Mouse (Mus musculus) forebrain, postnatal 0 days (tissue): ENCODE results near the gene Calr3. TPM values are rescaled to one million over a fixed set of nuclear protein-coding genes. Genes with fewer than 3 reads are reported as not detected.

Experiments used
- ATAC-seq: fragments of 200-750 bp; cut with Nextera tagmentation; 2 replicates; pipeline ENCODE4 v1.8.0; 2017; ENCODE audit warnings: mild to moderate bottlenecking, moderate library complexity
- DNase-seq: peaks from one replicate; pipeline ENCODE4 v3.0.0-alpha.2; 2015
- H3K27ac ChIP-seq: fragments of 300-500 bp; sonication (generic); 2 replicates; pipeline ENCODE4 v1.5.1; 2014; ENCODE audit warnings: low read depth, mild to moderate bottlenecking, antibody characterized with exemption, low read length, moderate library complexity, mixed read lengths
- H3K27me3 ChIP-seq: fragments of 300-500 bp; sonication (generic); 2 replicates; pipeline ENCODE4 v1.6.1; 2014; ENCODE audit warnings: mild to moderate bottlenecking, low read length, mixed read lengths; ENCODE audit not compliant: insufficient read depth
- H3K36me3 ChIP-seq: fragments of 300-500 bp; sonication (generic); 2 replicates; pipeline ENCODE4 v1.6.1; 2014; ENCODE audit warnings: mild to moderate bottlenecking, moderate library complexity; ENCODE audit not compliant: insufficient read depth
- H3K4me1 ChIP-seq: fragments of 300-500 bp; sonication (generic); 2 replicates; pipeline ENCODE4 v1.6.1; 2014; ENCODE audit warnings: antibody characterized with exemption; ENCODE audit not compliant: insufficient read depth
- H3K4me2 ChIP-seq: fragments of 300-500 bp; sonication (generic); 2 replicates; pipeline ENCODE4 v1.6.1; 2014; ENCODE audit warnings: low read depth, mild to moderate bottlenecking, moderate library complexity
- H3K4me3 ChIP-seq: fragments of 300-500 bp; sonication (generic); 2 replicates; pipeline ENCODE4 v1.5.1; 2014; ENCODE audit warnings: low read depth, low read length, mixed read lengths
- H3K9ac ChIP-seq: fragments of 300-500 bp; sonication (generic); 2 replicates; pipeline ENCODE4 v1.6.1; 2014; ENCODE audit warnings: mild to moderate bottlenecking
- H3K9me3 ChIP-seq: fragments of 300-500 bp; sonication (generic); 2 replicates; pipeline ENCODE4 v1.6.1; 2016; ENCODE audit warnings: low read length
- CTCF ChIP-seq: sonication (generic); IDR thresholded peaks from 2 replicates; pipeline ENCODE4 v1.5.1; 2016; ENCODE audit warnings: antibody characterized with exemption, control low read depth, low read depth
- WGBS: fragments of 180-500 bp; shearing (Covaris S2); extraction: QIAGEN DNeasy Blood & Tissue Kit; methylation state at CpG from one replicate; pipeline ENCODE4 v1.1.7; 2014; 5-methylcytosine and 5-hydroxymethylcytosine counted together
- polyA plus RNA-seq: library from polyadenylated mRNA; unstranded; fragments of >200 nt; fragmentation: Nextera tagmentation; extraction: Ambion mirVana; gene quantifications from 2 replicates; pipeline ENCODE4 v1.2.1, GENCODE M21; 2015
- total RNA-seq: library from RNA; depleted of rRNA; stranded (reverse); fragments of >200 nt; gene quantifications from 2 replicates; pipeline ENCODE4 v1.2.3, GENCODE M21; 2014; rRNA removed

The Calr3 gene
- total RNA-seq (0.77 and 1.00 TPM in 2 replicates), polyA plus RNA-seq (1.1 and 1.4 TPM in 2 replicates)

- WGBS: 6% methylated on average over 34 of the region's 34 CpGs
- Histone ChIP-seq H3K36me3 (no peaks in the 10 kb centered on the region), H3K27ac (peak within 1 kb of the TSS; percentile 71), H3K4me3 (peak within 1 kb of the TSS; percentile 42), H3K4me2 (peak within 1 kb of the TSS; percentile 50), H3K27me3 (no peaks in the 10 kb centered on the region), H3K9ac (peak within 1 kb of the TSS; percentile 61), H3K9me3 (no peaks in the 10 kb centered on the region), H3K4me1 (peaks cover 3% of the 10 kb centered on the region; the same call in 1 of the 2 replicates)
- DNase-seq (peak; percentile 99), ATAC-seq (peak; percentile 99)
- TF ChIP-seq CTCF: no peak
Measured at GRCm38 (mm10) chr8:72443338-72443993, at the start of gene Calr3, which contains the start of gene 1700030K09Rik. Gene Calr3, minus strand, starts transcription at chr8:72443870. Gene 1700030K09Rik, plus strand, starts transcription at chr8:72443880.

DNA sequence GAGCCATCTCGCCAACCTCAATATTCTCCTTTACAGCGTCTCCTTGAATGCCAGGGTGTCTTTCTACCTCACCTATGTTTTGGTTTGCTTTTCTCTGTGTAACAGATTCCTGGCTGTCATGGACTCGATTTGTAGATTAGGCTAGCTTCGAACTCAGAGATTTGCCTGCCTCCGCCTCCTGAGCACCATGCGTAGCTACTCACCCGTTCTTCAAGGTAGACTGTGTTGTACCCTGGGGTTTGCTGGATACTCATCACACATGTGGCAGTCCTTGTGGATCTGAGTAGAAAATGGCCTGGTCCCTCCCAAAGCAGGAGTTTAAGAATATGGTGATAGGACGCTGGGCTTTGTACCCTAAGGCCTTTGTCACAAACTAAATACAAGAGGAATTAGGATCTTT lies 49.7 kb upstream of the Calr3 start:
- Histone ChIP-seq H3K9me3 (no peaks in the 10 kb centered on the region), H3K9ac (peak overlapping the region; percentile 62), H3K4me2 (peak overlapping the region; percentile 87), H3K27ac (peak overlapping the region; percentile 76; the same call in 1 of the 2 replicates), H3K27me3 (no peaks in the 10 kb centered on the region), H3K4me1 (peaks cover 4% of the 10 kb centered on the region), H3K36me3 (peaks cover 30% of the 10 kb centered on the region), H3K4me3 (peak overlapping the region; percentile 84)
- TF ChIP-seq CTCF: no peak
- 10% methylated on average over 8 of the region's 8 CpGs for WGBS
- ATAC-seq (no peak), DNase-seq (no peak)

DNA sequence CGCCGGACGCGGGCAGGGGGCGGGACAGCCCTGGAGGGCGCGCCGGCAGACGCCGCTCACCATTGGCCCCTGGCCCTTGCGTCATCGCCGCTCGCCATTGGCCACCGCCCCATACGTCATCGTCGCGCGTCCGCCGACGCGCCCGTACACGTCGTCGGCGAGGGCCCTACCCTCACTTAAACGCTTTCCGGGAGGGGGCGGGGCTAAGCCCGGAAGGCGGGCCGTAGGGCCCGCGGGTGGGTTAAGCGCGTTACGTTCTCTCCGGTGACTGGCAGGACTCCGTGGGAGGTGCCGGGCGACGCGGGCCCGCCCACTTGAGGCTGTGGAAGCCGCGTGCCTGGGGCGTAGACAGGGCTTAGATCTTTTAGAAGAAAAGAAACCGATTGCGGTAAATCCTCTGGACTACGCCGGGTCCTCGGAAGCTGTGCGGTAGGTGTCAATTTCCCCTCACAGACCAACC lies 49.0 kb upstream of the Calr3 start:
- ATAC-seq: peak; percentile 98
- H3K27ac ChIP-seq: peak overlapping the region; percentile 81
- H3K4me2 ChIP-seq: peak overlapping the region; percentile 87
- WGBS: under 1% methylated on average over 38 of the region's 56 CpGs
- H3K4me3 ChIP-seq: peak overlapping the region; percentile 84
- TF ChIP-seq CTCF: no peak
- peaks cover 35% of the 10 kb centered on the region for H3K36me3 ChIP-seq
- peak overlapping the region; percentile 62 for H3K9ac ChIP-seq
- no peaks in the 10 kb centered on the region for H3K27me3 ChIP-seq
- peaks cover 4% of the 10 kb centered on the region for H3K4me1 ChIP-seq
- H3K9me3 ChIP-seq: no peaks in the 10 kb centered on the region
- DNase-seq: peak; percentile 100

- ATAC-seq (peak; percentile 49), DNase-seq (peak; percentile 38)
- no peaks in the 10 kb centered on the region for H3K9me3 ChIP-seq
- peaks cover 4% of the 10 kb centered on the region for H3K4me1 ChIP-seq
- peak within 1 kb of the TSS; percentile 87 for H3K4me2 ChIP-seq
- no peak for TF ChIP-seq CTCF
- H3K27me3 ChIP-seq: no peaks in the 10 kb centered on the region
- peak within 1 kb of the TSS; percentile 62 for H3K9ac ChIP-seq
- H3K27ac ChIP-seq: peak within 1 kb of the TSS; percentile 81
- H3K4me3 ChIP-seq: peak within 1 kb of the TSS; percentile 84
- WGBS: under 1% methylated on average over 89 of the region's 98 CpGs
- peaks cover 38% of the 10 kb centered on the region for H3K36me3 ChIP-seq
Measured at GRCm38 (mm10) chr8:72491680-72492621, 48.3 kb upstream of the Calr3 start, which contains the start of gene Slc35e1. Gene Slc35e1, minus strand, starts transcription at chr8:72492614.

- Histone ChIP-seq H3K9ac (no peak overlapping the region), H3K27ac (no peak overlapping the region), H3K4me2 (peak overlapping the region; percentile 87), H3K4me1 (peaks cover 4% of the 10 kb centered on the region), H3K4me3 (no peak overlapping the region), H3K9me3 (no peaks in the 10 kb centered on the region), H3K36me3 (peaks cover 31% of the 10 kb centered on the region), H3K27me3 (no peaks in the 10 kb centered on the region)
- 81% methylated on average over 2 of the region's 2 CpGs for WGBS
- ATAC-seq: no peak
- no peak for TF ChIP-seq CTCF
- DNase-seq: no peak
Measured at GRCm38 (mm10) chr8:72491017-72491416, 47.3 kb upstream of the Calr3 start.

GRCm38 (mm10) chr8:72487014-72487413 lies 43.3 kb upstream of the Calr3 start:
- Histone ChIP-seq H3K9ac (no peak overlapping the region), H3K4me1 (peaks cover 4% of the 10 kb centered on the region), H3K27me3 (no peaks in the 10 kb centered on the region), H3K9me3 (no peaks in the 10 kb centered on the region), H3K4me2 (no peak overlapping the region), H3K36me3 (peaks cover 51% of the 10 kb centered on the region), H3K4me3 (no peak overlapping the region), H3K27ac (no peak overlapping the region)
- no peak for DNase-seq
- no peak for TF ChIP-seq CTCF
- no peak for ATAC-seq
